In genomic region chr9:71960026-71960396, GRCm38 (mm10) we compare ENCODE assay signal across 8 mouse cellular contexts.
A peak's percentile ranks its signal among the peaks of the same experiment; 100 is the strongest.
DNase-seq lines count a peak whose midpoint lies in the region; ATAC-seq and TF ChIP-seq lines count a peak whose summit lies in the region.
"Had no signal": no experiment of that assay in that cellular context is flagged by ENCODE, and none has a peak within 500 bp of the region (broad histone marks: within the 10 kb centered on the region; RNA-seq: fewer than 3 reads in every experiment).

No protein-coding gene starts in this region.

- no peak overlapping the region for H3K9ac ChIP-seq in limb, embryonic 12.5 days (replicated peaks)
- no peak overlapping the region for H3K9ac ChIP-seq in forebrain, embryonic 14.5 days (ENCODE audit: low read length)
- H3K9ac ChIP-seq in midbrain, postnatal 0 days (replicated peaks; ENCODE audit: low read length, poor library complexity, severe bottlenecking), result no peak overlapping the region

- H3K4me1 ChIP-seq in limb, embryonic 12.5 days (replicated peaks), result 0 out of 2 replicates have a peak, but pooled peaks cover 3% of the 10 kb centered on the region
- H3K4me1 ChIP-seq in limb, embryonic 10.5 days, result no peaks in the 10 kb centered on the region
- H3K4me1 ChIP-seq in forebrain, embryonic 14.5 days (ENCODE audit: control insufficient read depth, insufficient read depth, low read length), result no peaks in the 10 kb centered on the region
- no peaks in the 10 kb centered on the region for H3K4me1 ChIP-seq in midbrain, postnatal 0 days (ENCODE audit: insufficient read depth, low read length)

- H3K9me3 ChIP-seq in limb, embryonic 12.5 days, result no peaks in the 10 kb centered on the region
- no peaks in the 10 kb centered on the region for H3K9me3 ChIP-seq in limb, embryonic 10.5 days (replicated peaks)
- H3K9me3 ChIP-seq in forebrain, embryonic 14.5 days (replicated peaks; ENCODE audit: control insufficient read depth, low read length), result no peaks in the 10 kb centered on the region
- H3K9me3 ChIP-seq in midbrain, postnatal 0 days (ENCODE audit: low read length), result no peaks in the 10 kb centered on the region

- no peak overlapping the region for H3K4me3 ChIP-seq in limb, embryonic 12.5 days (replicated peaks)
- H3K4me3 ChIP-seq in limb, embryonic 10.5 days, result no peak overlapping the region
- H3K4me3 ChIP-seq in forebrain, embryonic 14.5 days (ENCODE audit: low read depth, low read length), result no peak overlapping the region
- peak overlapping the region; percentile 18; the same call in 1 of the 2 replicates for H3K4me3 ChIP-seq in midbrain, postnatal 0 days (ENCODE audit: low read depth, low read length)

- peak overlapping the region; percentile 35; the same call in 1 of the 2 replicates for H3K27ac ChIP-seq in limb, embryonic 12.5 days
- no peak overlapping the region for H3K27ac ChIP-seq in limb, embryonic 10.5 days
- peak overlapping the region; percentile 52; the same call in 1 of the 2 replicates for H3K27ac ChIP-seq in forebrain, embryonic 14.5 days (ENCODE audit: low read depth, low read length)
- peak overlapping the region; percentile 18; the same call in 1 of the 2 replicates for H3K27ac ChIP-seq in midbrain, postnatal 0 days (ENCODE audit: low read depth, low read length)

- no peak for DNase-seq in limb, embryonic 10.5 days (ENCODE audit: low spot score)
- peak; percentile 8 for DNase-seq in brain, embryonic 18.5 days (ENCODE audit: low read depth, low spot score)
- peak; percentile 63 for DNase-seq in forebrain, embryonic 14.5 days (ENCODE audit: low spot score)
- peak; percentile 64 for DNase-seq in midbrain, postnatal 0 days (ENCODE audit: low spot score)
- no peak for DNase-seq in frontal cortex, postnatal 36 days (ENCODE audit: low spot score in 2 of 2)
- DNase-seq: cerebellum, adult 8-10 months had no signal

- peak; percentile 69 for TF ChIP-seq CTCF in midbrain, postnatal 0 days (IDR thresholded peaks at IDR 0.05)

- H3K4me2 ChIP-seq in limb, embryonic 12.5 days, result no peak overlapping the region
- H3K4me2 ChIP-seq in forebrain, embryonic 14.5 days (ENCODE audit: low read length), result 0 out of 2 replicates have a peak overlapping the region, but pooled peaks have one; percentile 10
- H3K4me2 ChIP-seq in midbrain, postnatal 0 days (ENCODE audit: low read depth, low read length, poor library complexity, severe bottlenecking), result peak overlapping the region; percentile 31

- H3K27me3 ChIP-seq in limb, embryonic 12.5 days, result no peaks in the 10 kb centered on the region
- no peaks in the 10 kb centered on the region for H3K27me3 ChIP-seq in limb, embryonic 10.5 days (ENCODE audit: low read depth, poor library complexity, severe bottlenecking)
- no peaks in the 10 kb centered on the region for H3K27me3 ChIP-seq in forebrain, embryonic 14.5 days (replicated peaks; ENCODE audit: control insufficient read depth, insufficient read depth, low read length)
- H3K27me3 ChIP-seq in midbrain, postnatal 0 days (ENCODE audit: insufficient read depth, low read length), result no peaks in the 10 kb centered on the region

- 0 out of 2 replicates have a peak, but pooled peaks cover 5% of the 10 kb centered on the region for H3K36me3 ChIP-seq in limb, embryonic 12.5 days
- H3K36me3 ChIP-seq in limb, embryonic 10.5 days, result 0 out of 2 replicates have a peak, but pooled peaks cover 2% of the 10 kb centered on the region
- H3K36me3 ChIP-seq in forebrain, embryonic 14.5 days (ENCODE audit: control insufficient read depth, insufficient read depth, low read length), result no peaks in the 10 kb centered on the region
- H3K36me3 ChIP-seq in midbrain, postnatal 0 days (ENCODE audit: insufficient read depth, low read length), result no peaks in the 10 kb centered on the region

- ATAC-seq in limb, embryonic 12.5 days (ENCODE audit: insufficient number of reproducible peaks, insufficient read depth, low FRiP score, low TSS enrichment, low read depth), result no peak
- ATAC-seq in forebrain, embryonic 14.5 days, result peak; percentile 37; the same call in 1 of the 2 replicates
- ATAC-seq in midbrain, postnatal 0 days (ENCODE audit: low FRiP score), result no peak
- no peak for ATAC-seq in erythroblast, adult 5-6 weeks (replicated peaks; ENCODE audit: low FRiP score, poor library complexity, severe bottlenecking)

Comparison
In these comparisons a context has a peak if more than half of its experiments do, and no peak if none do; other contexts are left out.
1. DNase-seq: peak in brain, embryonic 18.5 days (single experiment), forebrain, embryonic 14.5 days (single experiment) and midbrain, postnatal 0 days (single experiment); none in limb, embryonic 10.5 days (single experiment) and frontal cortex, postnatal 36 days (0 of 2).